Mouse (Mus musculus): ENCODE measurements around the gene Pou2f1.

- no peak for TF ChIP-seq CTCF (IDR thresholded peaks at IDR 0.05; ENCODE audit: control insufficient read depth, insufficient read depth, insufficient replicate concordance, low read depth, low read length)
- TF ChIP-seq POLR2A (IDR thresholded peaks at IDR 0.05; ENCODE audit: control insufficient read depth, low read depth, low read length) = no peak
Observed at GRCm38 (mm10) chr1:165967027-165967654, 35.3 kb downstream of the Pou2f1 start.
